Mouse (Mus musculus) layer of hippocampus, adult 2 months (tissue): ENCODE results near the gene Tedc2. TPM values are rescaled to one million over a fixed set of nuclear protein-coding genes. Genes with fewer than 3 reads are reported as not detected.
A peak's percentile ranks its signal among the peaks of the same experiment; 100 is the strongest.

Experiments used
- DNase-seq, 2 experiments: peaks; one replicate each; pipeline ENCODE4 v3.0.0; 2022; ENCODE audit warnings: low spot score in 2 of 2
- H3K27ac ChIP-seq: fragments of 200-600 bp; 2 replicates; pipeline ENCODE4 v1.8.1; 2022
- H3K4me3 ChIP-seq: fragments of 200-600 bp; 2 replicates; pipeline ENCODE4 v1.8.1; 2022; ENCODE audit warnings: mild to moderate bottlenecking
- CTCF ChIP-seq: fragments of 200-600 bp; conservative IDR thresholded peaks from 2 replicates; pipeline ENCODE4 v1.8.1; 2022; ENCODE audit warnings: antibody characterized with exemption, mild to moderate bottlenecking, moderate library complexity
- total RNA-seq, 2 experiments: library from RNA; stranded (reverse); gene quantifications; 2 replicates each; pipeline ENCODE4 v1.2.3; 2021

Gene Tedc2
- total RNA-seq, 2 experiments from 2014 or later = 9.5 to 9.8 TPM

DNA sequence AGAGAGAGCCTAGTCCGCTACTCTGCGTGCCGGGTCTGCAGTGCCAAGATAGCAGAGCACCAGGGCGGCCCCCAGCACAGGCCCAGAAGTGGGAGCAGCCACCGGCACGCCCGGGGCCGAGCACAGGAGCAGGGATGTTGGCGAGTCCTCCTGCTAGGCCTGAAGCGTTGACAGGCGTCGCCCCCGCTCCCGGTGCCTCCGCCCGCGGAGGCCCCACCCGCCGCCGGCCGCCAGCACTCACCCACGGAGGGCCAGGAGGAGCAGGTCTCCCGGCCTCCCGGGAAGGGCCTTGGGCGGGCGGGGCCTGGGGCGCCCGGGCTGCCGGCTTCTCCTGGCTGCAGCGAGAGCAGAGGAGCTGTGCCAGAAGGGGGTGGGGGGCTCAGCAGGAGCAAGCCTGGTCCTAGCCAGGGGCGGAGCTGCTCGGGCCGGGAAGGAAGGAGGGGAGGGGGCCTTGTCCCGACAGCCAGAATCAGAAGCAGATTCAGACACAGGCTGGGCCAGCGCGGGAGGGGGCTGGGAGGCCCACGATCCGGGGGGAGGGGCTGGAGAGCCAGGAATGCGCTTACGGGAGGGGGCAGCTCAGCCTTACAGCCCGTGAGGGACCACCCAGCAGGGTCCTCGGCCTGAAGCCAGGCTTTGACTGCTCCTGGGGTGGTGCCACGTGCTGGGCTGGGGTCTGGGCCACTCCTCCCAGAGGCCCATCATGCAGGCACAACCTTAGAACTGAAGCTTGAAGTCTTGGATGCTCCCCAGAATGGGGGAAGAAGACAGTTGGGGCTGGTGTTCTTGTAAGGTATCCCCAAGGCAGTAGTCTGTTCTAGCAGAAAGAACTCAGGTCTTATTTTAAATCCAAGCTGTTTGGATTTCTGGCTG lies 11.4 kb downstream of the Tedc2 start, which contains the start of gene Ntn3:
Ntn3 (minus strand) TSS at position 489 of the 873 bp plus-strand sequence.
- H3K4me3 ChIP-seq = peak within 1 kb of the TSS; percentile 50
- H3K27ac ChIP-seq = peak within 1 kb of the TSS; percentile 97
- no peak for DNase-seq

DNA sequence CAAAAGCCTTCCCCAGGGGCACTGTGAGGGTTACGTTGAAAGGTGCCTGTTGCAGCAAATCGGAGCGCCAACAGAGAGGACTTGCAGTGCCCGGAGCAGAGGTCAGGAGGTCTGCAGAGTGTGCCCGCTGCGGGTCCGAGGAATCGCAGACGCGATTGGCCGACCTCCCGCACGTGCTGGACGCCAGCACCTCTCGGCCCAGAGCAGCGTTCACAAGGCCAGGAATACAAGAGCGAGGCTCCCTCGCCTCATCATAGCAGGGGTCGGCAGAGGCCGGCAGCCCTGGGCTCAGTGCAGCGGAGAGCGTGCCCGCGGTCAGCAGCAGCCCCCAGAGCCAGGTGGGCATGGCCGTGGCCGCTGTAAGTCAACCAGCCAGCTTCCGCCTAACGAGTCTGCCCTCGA lies 12.0 kb downstream of the Tedc2 start:
- peak overlapping the region; percentile 97 for H3K27ac ChIP-seq
- H3K4me3 ChIP-seq = peak overlapping the region; percentile 50
- no peak for DNase-seq
- TF ChIP-seq CTCF = no peak

More for the DNA sequence above, 11.4 kb downstream of the Tedc2 start, which contains the start of gene Ntn3:
- no peak for TF ChIP-seq CTCF

DNA sequence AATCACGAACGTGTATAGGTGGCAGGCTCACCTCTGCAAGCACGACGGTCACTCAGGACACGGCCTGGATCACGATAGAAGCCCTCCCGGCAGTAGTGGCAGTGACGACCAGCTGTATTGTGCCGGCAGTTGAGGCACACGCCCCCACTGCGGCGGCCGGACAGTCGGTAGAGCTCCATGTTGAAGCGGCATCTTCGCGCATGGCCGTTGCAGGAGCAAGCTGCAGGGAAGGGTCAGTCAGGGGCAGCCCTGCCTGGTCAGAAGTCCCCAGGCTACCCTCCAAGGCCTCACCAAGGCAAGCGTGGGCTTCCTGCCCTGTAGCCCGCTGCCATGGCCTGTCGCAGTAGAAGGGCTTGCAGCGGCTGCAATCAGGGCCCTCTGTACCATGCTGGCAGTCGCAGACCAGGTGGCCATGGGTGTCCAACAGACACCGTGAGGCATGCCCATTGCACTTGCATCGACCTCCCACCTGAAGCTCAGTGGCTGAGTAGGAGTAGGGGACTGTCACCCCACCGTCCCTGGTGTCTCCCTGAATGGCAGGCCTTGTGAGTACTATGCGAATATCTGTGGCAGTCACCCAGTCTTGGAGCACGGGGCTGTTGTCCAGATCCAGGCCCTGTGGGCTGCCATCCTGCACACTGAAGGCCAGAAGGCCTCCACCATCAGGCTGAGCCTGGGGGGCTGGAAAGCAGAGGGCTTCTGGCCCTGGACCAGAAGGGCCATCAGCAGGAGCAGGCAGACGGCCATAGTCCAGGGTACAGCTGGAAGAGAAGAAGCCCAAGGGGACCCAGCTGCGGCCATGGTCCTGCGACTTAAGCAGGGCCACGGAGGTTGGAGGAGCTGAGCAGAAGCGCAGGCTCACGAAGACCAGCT lies 12.6 kb downstream of the Tedc2 start:
- peak overlapping the region; percentile 50 for H3K4me3 ChIP-seq

DNA sequence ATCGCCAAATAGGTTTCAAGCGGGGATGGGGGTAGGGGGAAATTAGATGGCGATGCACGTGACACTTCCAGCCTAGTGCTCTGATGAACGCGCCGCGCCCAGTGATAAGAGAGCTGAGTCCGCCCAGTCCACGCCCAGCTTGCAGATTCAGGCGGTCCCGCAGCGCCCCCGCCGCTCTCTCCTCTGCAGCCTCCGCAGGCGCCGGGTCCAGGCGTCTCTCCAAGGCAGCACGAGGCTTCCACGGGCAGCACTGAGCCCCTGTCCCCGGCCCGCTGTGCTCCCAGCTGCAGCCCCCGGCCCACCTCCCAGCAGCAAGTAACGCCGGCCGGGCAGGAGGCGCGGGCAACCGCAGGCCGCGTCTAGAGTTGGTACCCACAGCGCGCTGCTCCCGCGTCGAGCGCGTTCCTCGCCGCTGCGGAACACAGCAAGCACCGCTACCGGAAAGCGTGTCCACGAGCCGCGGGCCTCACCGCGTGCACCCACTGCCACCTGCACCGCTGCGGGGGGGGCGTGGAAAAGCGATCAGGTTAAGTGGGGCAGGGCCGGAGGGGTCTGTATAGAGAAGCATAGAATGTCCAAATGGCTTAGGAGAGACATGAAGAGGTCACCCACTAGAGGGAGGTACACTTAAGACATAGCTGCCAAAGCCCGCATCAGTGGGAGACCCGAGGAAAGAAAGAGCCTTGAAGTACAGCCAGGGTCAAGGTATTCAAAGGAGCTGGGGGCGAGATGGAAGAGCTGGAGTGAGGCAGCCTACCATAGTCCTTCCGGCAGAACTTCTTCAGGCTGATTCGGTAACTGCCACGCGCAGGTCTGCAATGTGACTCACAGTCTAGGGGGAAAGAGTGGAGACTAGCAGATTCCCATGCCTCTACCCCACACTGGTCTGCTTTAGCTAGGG lies 13.9 kb downstream of the Tedc2 start:
- peak; percentile 67 to 78 for DNase-seq
- peak overlapping the region; percentile 97 for H3K27ac ChIP-seq
- peak overlapping the region; percentile 87 for H3K4me3 ChIP-seq
- TF ChIP-seq CTCF = peak; percentile 38

More for the DNA sequence above, 12.6 kb downstream of the Tedc2 start:
- TF ChIP-seq CTCF = no peak
- H3K27ac ChIP-seq = peak overlapping the region; percentile 97
- DNase-seq = peak in 1 of 2 experiments; percentile 9

DNA sequence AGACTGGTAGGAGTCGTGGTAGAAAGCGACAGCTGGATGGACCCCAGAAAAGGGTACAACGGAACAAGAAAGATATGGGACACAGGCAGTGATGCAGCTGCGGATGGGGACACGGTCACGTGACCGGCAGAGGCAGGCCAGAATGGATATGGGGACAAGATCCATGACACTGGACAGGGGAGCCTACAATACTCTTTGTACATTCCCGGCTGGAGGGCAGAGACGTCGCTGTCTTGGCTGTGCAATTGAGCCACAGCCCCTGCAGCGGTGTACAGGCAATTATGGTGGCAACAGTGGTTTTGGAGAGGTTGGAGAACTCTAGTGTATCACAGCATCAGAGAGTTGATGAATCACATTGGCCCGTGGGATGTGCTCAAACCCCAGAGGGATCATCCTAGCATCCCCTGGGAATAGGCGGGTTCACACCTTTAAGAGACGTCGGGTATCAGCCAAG lies 14.7 kb downstream of the Tedc2 start:
- Histone ChIP-seq H3K27ac (peak overlapping the region; percentile 97), H3K4me3 (peak overlapping the region; percentile 87)
- no peak for DNase-seq
- TF ChIP-seq CTCF = no peak

DNA sequence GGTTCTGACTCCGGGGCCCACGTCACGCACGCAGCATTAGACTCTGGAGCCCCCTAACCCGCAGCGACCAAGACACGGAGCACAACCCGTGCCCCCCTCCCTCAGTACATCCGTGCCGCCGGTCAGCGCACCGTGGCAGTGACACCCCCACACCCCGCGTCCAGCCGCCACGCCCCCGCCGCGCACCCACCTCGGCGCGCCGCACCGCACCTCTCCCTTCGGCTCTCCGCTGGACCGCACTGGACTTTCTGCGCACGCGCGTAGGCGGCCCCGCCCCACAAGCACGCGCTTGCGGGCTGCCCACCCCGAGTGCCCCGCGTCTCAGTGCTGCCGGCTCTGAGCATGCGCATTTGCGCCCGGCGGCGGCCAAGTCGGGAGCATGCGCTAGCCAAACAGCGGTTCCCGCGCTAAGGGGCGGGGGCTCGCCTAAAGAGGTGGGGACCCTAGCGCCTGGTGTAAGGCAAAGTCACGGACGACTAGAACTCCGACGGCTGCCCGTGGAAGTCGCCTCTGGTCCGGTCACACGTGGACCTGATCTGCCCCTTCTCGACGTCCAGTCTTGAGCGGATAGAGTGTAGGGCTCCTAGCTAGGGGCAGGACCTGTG lies 15.3 kb downstream of the Tedc2 start, which contains the start of gene Tbc1d24:
Tbc1d24 (minus strand) TSS at position 279 of the 605 bp plus-strand sequence.
- H3K27ac ChIP-seq = peak within 1 kb of the TSS; percentile 97
- peak within 1 kb of the TSS; percentile 87 for H3K4me3 ChIP-seq
- DNase-seq = peak; percentile 94 to 95
- no peak for TF ChIP-seq CTCF

DNA sequence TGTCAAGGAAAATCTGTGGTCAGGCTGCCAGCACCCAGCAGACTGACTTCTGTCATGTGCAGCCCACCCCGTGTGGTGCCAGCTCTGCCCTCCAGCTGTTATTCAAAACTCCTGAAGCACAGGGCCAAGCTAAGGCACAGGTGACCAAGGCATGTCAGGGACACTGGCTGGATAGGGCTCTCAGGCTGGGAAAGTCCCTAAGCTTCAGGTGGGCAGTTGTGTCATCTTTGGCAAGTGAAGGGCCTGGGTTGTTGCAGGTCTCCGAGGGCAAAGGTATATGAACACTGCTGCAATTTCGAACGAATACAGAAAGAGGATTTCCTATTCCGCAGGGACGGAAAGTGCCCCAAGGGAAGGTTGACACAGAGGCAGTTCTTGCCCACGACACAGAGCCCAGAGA lies 15.8 kb downstream of the Tedc2 start:
- TF ChIP-seq CTCF = no peak
- Histone ChIP-seq H3K4me3 (peak overlapping the region; percentile 87), H3K27ac (peak overlapping the region; percentile 97)
- DNase-seq = no peak

DNA sequence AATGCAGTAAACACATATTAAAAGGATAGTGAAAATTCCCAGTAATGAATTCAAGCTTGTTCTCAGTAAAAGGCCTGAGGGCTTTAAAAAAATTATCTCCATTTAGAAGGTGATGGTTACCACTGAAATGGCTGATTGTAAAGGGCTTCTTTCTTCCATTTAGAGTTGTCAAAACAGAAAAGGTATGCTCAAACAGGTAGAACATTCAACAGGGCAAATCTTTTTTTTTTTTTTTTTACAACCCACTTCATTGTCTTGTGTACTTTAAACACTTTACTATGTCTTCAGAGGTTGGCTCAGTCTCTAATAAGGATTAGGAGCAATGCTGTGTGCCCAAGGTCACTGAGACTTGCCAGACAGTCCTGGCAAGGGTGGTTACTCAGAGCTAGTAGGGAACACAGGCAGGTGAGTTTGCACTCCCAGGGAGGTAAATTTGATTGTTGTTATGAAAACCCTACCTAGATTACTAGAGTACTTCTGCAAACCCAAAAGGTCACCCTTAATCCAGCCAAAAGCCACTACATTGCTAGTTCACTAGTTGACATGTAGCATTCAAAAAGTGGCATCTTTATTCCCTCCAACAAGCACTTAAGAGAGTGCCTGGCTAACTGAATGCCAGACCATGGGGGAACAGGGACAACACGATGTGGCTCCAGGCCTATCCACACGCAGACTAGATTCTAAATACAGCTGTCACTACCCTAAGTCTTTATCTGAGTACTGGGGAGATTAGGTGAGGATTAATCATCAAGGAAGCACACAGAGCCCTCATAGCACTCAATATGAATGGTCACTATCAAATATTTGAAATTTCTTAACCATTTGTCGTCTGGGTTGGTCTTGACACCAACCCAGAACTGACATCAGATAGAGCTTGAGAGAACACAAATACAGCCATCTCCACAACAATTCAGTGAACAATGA lies 16.8 kb downstream of the Tedc2 start:
- peak overlapping the region; percentile 97 for H3K27ac ChIP-seq
- no peak for TF ChIP-seq CTCF
- no peak for DNase-seq
- peak overlapping the region; percentile 87 for H3K4me3 ChIP-seq

DNA sequence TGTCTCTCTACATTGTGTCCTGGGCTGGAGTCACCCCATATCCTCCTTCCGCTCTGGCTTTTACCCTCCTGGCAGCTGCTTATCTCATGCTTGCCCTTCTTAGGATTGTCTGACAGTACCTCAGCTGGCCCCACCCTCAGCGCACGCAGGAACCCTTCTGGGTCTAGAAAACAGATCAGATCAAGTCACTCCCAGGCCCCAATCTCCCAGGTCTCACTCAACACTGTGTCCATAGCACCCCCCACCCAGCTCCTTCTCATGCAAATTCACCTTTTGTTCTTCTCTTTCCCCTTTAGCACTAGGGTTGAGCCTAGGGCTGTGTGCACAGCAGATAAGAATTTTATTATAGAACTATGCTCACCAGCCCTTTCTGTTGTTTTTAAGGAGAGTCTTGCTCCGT lies 17.6 kb downstream of the Tedc2 start:
- no peak for DNase-seq
- Histone ChIP-seq H3K4me3 (no peak overlapping the region; the same call in 1 of the 2 replicates), H3K27ac (no peak overlapping the region; the same call in 1 of the 2 replicates)
- TF ChIP-seq CTCF = no peak

DNA sequence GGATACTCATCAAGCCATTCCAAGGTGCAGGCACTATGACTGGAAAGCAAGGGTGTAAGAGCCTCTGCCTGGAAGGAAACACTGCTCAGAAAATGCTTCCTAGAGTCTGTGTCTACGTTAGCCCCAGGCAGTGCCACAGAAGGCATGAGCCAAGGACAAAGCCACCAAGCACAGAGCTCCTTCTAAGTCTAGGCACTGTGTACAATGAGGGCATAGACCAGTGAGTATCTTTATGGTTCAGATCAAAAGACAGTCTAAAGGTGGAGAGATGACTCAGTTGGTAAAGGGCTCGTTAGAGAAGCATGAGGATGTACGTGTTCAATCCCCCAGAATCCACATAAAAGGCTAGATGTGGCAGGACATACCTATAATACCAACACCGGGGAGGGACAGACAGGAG lies 19.6 kb downstream of the Tedc2 start:
- TF ChIP-seq CTCF = no peak
- DNase-seq = no peak
- H3K4me3 ChIP-seq = no peak overlapping the region
- peak overlapping the region; percentile 82; the same call in 1 of the 2 replicates for H3K27ac ChIP-seq
